Mouse (Mus musculus) heart, postnatal 25 days (tissue): ENCODE measurements around the gene Ppp1r15a. TPM values are rescaled to one million over a fixed set of nuclear protein-coding genes. Genes with fewer than 3 reads are reported as not detected.
"Not testable (repeated sequence)": the region's sequence is repeated elsewhere in the genome, so short reads cannot be mapped to it uniquely, and the experiment has no call there.

Experiments used
- DNase-seq: peaks from one replicate; pipeline ENCODE4 v3.0.0; 2022; ENCODE audit warnings: low spot score
- intact Hi-C: fragments of 180-260 bp; cut with DNase I; formaldehyde crosslinking; loops from one replicate; pipeline ENCODE4 v1.15.1; 2025
- total RNA-seq, 2 experiments: library from RNA; stranded (reverse); gene quantifications; 2 replicates each; pipeline ENCODE4 v1.2.3; 2021

Gene Ppp1r15a
- total RNA-seq, 2 experiments from 2014 or later: 22.7 to 23.9 TPM

DNA sequence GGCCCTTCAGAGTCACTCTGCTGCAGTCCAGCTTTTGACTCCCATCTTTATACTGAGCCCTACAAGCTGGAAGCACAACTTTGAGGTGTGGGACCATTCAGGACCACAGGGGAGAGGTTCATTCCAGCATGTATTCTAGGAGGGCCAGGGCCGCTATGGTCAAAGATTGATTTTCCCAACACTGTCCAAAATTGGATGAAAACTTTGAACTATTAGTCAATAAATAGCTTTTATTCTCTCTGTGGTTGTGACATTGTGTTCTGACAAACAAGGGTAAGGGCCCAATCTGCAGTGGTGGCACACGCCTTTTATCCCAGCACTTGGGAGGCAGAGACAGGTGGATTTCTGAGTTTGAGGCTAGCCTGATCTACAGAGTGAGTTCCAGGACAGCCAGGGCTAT lies 27.9 kb upstream of the Ppp1r15a start:
- intact Hi-C loops: no loop called here
- no peak for DNase-seq

DNA sequence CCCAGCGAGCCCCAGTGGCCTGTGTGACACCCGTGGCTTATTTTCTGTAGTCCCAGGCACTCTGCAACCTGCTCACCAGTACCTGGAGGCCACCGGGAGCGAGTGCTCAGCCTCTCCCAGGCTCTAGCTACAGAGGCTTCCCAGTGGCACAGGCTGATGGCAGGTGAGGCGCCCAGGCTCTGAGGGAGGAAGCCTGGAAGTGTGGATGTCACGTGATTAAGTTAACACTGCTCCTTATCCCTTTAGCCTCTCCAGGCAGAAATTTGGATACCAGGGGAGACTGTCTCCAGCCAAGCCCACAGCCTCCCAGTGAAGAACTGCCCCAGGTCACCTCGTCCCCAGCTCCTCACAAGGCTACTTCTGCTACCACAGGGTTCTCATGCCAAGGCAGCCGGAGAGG lies 27.5 kb upstream of the Ppp1r15a start:
- intact Hi-C loops: no loop called here
- no peak for DNase-seq

DNA sequence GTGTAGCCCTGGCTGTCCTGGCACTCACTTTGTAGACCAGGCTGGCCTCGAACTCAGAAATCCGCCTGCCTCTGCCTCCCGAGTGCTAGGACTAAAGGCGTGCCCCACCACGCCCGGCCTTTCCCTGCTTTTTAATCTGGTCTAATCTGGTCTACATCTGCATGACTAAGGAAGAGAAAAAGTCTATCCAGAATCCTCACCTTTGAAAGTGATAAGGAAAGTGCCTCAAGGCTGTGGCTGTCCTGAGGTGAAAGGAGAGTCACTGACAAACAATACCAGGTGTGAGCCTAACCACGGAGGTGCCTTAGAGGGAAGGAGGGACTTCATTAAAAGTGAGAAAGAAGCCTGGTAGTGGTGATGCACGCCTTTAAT lies 25.4 kb upstream of the Ppp1r15a start:
- intact Hi-C loops: no loop called here
- no peak for DNase-seq

DNA sequence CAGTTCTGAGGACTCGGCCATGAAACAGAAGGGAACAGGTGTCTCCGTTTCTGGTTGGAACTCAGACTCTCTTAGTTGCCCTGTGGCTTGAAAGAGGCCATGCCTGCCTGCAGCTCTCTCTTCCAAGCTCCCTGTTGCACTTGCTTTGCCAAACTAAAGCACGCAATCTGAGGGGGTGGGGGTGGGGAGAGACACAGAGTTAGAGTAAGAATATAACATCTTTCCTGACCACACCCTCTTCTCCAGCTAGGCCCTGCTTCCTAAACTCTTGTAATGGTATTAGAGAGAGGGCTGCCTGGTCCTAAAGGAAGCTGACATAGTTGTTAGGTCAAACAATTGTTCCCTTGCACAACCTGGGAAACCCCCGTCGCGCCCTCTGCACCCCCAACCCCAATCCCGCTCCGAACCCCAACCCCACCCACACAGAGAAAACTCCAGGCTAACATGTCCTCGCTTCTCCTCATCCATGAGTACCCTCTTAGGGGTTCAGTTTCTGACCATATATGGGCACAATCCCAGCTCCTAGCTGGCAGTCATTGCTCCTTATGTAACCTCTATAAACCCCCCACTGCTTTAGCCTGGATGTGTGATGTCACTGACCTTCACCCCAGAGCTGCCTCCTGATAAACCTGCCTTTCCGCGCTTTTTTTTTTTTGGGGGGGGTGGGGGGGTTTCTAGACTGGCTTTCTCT lies 24.9 kb upstream of the Ppp1r15a start:
- DNase-seq: no peak
- intact Hi-C loops: no loop called here

DNA sequence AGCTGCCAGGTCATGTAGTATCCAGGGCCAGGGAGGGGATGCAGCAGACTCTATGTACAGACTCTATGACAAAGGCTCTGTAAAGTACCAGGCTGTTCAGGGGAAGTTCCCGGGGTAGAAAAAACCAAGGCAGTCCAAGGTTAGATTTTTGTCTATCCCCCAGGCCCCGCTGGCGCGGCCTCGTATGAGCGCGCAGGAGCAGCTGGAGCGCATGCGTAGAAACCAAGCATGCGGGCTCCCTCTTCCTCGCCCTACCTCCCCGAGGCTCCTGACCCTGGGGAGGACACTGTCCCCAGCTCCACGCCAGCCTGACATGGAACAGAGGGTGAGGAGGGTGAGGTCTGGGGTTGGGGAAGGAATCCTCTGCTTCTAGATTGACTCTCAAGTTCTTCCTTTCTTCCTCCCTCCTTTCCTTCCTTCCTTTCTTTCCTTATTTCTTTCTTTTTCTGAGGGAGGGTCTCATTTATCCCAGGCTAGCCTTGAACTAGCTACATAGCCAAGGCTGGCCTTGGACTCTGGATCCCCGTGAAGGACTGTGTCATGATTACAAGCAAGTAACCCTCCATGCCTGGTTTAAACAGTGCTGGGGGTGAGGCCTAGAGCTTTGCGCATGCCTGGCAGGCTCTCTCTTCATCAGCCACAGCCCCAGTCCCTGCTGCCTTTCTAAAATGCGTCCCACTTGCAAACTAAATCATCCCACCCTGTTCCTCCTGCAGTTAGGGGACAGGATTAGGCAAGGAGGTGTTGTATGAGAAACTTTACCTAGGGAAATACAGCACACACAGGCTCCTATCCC lies 23.8 kb upstream of the Ppp1r15a start:
- intact Hi-C loops: no loop called here
- DNase-seq: no peak

DNA sequence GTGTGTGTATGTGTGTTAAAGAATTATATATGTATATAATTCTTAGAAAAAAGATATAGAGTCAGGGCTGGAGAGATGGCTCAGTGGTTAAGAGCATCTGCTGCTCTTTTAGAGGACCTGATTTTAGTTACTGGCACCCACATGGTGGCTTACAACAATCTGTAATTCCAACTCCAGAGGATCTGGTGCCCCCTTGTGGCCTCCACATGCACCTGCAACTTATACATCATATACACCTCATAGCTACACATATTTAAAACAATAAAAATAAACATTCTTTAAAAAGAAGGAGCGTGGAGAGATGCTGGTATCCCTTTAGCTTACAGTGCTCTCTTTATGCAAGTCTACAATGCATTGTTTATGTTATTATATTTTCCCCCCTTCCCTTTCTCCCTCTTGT lies 18.5 kb upstream of the Ppp1r15a start:
- intact Hi-C loops: no loop called here
- no peak for DNase-seq

DNA sequence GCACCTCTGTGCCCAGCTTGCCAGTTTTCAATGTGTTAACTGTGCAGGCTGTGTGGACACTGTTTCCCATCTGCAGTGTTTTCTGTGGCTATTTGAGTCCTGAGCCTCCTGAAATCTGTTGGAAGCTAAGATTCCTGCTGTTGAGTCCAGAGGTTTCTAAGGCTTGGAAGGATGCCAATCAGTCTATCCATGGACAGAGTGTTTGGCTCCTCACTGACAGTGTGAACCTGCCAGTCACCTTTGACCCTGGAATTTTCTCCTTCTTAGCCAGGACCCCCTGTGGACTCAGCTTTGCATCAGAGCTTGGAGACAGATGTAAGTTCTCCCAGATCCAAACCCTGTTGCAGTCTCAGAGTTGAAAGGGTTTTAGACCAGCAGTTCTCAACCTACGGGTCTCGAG lies 14.1 kb upstream of the Ppp1r15a start:
- no peak for DNase-seq
- intact Hi-C loops: no loop called here

DNA sequence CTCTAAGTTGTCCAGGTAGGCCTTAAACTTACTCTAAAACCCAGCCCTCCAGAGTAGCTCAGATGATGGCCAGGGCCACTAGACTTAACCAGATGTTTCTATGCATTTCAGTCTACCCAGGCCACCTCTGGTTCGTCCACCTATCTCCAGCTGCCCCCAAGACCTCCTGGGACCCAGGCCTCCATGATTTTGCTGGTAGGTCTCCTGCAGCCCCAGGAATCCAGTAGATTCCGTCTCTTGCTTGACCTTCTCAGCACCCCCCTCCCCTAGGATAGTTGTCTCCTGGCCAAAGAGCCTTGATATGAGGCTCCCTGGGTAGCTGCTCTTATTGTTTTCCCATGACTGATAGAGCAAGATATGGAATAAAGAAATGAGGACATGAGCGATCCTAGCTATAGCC lies 13.0 kb upstream of the Ppp1r15a start:
- DNase-seq: no peak
- intact Hi-C loops: no loop called here

DNA sequence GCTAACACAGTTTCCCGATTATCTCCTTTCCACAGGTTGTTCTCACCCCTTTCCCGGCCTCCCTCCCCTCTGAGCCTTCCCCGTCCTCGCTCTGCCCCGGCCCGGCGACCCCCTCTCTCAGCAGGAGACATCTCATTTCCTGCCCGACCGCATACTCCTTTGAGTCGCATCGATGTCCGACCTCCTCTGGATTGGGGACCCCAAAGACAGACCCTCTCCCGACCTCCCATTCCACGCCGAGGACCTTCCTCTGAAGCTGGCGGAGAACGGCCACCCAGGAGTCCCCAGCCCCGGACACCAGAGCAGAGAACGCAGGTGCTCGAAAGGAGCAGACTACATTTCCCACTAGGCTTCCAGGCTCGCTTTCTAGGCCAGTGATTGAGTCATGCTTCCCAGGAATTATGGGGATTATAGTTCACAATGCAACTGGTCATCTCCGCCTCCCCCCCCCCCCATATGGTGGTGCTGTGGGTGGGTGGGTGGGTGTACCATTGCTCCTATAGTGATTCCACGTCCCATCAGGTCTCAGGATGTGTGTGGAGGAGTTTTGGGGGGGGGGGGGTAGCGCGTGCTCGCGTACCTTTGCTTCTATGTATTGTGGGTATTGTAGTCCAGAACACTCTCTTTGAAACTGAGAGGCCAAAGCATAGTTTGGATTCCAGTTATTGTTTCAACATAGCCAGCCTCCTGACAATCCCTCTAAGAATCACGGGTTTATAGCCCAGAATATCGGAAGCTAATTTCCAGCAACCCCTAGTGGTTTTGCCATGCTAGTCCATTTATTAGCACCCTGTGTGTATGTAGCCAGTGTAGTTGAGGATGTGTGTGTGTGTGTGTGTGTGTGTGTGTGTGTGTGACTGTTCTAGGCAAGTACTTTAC lies 12.3 kb upstream of the Ppp1r15a start:
- no peak for DNase-seq

DNA sequence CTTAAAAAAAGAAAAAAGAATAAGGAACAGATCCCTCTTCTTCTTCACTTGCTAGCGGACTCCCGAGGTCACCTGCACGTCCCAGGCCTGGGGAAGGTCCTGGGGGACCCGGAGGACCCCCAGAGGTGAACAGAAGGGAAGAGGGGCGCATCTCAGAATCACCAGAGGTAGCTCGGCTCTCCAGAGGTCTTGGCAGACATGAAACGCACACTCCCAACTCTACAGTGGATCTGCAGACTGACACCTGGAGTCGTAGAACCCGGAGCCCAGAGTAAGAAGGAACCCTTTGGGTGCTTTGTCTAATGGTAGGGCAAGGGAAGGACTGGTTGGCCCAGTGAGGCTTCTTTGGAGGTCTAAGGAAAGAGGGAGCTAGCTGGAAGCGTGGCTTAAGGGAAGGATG lies 11.5 kb upstream of the Ppp1r15a start:
- intact Hi-C loops: no loop called here
- no peak for DNase-seq

More for the DNA sequence above, 12.3 kb upstream of the Ppp1r15a start:
- intact Hi-C loops: no loop called here

DNA sequence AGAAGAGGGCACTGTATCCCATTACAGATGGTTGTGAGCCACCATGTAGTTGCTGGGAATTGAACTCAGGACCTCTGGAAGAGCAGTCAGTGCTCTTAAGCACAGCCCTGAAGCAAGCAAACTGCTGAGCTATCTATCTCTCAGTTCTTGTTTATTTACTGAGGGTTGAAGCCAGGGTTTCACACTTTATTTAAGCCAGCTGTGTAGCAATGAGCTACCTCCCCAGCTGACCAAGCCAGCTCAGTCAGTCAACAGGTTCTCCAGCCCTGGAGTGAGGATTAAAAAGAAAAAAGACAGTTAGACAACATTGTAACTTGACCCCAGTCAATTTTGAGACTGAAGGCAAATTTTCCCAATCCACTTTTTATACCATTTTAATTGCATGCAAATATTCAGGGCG lies 9.6 kb upstream of the Ppp1r15a start:
- DNase-seq: no peak

DNA sequence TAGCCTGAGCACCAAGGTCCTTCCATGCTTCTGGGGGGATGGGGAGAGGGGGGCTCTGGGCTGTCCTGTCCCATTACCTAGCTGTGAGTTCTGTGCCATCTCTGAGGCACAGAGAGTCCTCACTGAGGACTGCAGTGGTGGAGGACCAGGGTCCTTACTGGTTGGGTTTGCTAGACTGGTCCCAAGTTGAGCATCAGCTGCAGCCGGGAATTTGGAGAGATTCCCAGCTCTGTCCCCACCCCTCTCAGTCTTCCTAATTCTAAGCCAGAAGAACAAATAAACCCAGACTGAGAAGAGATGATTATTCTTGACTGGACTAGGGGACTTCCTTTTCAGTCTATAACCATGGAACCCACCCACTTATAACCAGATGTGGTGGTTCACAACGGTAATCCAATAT lies 4.6 kb upstream of the Ppp1r15a start:
- no peak for DNase-seq
- intact Hi-C loops: no loop called here

More for the DNA sequence above, 9.6 kb upstream of the Ppp1r15a start:
- intact Hi-C loops: no loop called here

DNA sequence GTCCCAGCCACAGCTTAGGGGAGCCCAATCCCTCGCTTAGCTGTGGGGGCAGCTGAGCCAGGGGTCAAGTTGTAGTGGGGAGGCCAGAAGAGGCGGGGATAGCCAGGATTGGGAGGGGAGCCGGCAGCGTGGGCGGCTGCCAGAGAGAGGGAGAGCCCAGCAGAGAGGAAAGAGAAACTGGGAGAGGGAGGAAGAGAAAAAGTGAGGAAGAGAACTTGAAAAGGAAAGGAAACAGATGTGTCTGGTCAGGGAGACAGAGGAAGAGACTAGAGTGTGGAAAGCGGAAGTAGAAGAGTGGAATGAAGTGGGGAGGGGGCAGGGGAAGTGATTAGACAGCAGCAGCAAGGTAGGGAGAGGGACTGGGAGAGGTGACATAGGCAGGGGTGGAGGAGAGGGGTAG lies 3.4 kb upstream of the Ppp1r15a start:
- intact Hi-C loops: no loop called here
- DNase-seq: peak; percentile 24

DNA sequence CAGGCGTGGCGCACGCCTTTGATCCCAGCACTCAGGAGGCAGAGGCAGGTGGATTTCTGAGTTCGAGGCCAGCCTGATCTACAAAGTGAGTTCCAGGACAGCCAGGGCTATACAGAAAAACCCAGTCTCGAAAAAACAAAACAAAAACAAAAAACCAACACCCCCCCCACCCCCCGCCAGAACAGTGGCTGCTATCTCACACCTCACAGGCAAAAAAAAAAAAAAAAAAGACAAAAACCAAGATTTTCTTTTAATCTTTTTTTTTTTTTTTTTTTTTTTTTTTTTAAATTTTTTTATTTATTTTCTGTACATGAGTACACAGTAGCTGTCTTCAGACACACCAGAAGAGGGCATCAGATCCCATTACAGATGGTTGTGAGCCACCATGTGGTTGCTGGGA lies 1.1 kb upstream of the Ppp1r15a start:
- DNase-seq, intact Hi-C loops: not testable (repeated sequence)

DNA sequence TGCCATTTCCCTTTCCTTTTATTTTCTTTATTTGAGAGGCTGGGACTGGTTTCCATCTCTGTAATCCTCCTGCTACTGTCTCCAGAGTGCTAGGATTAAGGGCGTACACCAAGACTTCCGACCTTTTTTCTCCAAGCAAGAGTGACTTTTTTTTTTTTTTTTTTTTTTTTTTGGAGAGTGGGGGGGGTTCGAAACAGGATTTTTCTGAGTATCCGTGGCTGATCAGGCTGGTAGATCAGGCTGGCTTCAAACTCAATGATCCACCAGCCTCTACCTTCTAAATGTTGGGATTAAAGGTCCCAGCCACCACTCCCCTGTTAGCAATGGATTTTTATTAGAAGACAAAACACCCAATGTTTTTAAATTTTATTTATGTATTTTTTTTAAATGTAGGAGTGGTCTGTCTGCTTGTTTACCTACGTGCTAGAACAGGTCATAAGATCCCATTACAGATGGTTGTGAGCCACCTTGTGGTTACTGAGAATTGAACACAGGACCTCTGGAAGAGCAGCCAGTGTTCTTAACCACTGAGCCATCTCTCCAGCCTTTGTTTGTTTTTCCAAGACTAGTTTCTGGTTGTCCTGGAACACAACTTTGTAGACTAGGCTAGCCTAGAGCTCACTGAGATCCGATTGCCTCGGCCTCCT lies 529 bp upstream of the Ppp1r15a start:
- no peak for DNase-seq
- intact Hi-C loops: no loop called here

DNA sequence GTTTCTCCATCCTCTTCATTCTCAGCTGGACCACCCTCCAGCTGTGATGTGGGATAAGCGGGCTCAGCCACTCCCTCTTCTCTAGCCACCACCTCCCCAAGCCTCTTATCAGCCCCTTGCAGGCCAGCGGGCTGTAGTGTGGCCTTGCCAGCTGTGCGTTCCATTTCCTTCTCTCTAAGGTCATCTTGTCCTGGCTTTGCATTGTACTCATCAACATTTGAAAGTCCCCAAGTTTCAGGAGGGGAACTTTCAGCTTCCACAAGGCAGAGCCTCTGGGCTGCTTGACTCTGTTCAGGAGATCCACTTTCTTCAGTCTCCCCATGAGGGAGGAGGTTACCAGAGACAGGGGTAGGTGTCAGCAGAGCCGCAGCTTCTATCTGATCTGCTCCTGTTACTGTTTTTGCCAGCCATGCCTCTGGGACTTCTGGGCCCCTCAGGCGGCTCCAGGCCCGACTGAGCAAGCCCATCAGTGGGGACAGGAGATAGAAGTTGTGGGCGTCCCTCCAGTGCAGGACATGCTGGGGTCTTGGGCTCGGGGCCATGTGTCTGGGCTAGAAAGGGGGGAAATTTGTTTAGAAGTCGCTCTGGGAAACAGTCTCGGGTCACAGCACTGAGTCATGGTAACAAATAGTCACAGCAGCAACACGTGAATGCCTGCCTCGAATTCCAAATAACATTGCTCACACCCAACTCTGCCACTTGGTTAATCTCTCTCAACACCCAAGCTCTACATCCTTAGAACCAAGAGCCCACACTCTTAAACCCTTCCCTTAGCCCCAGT lies 1.0 kb downstream of the Ppp1r15a start:
- peak; percentile 48 for DNase-seq
- intact Hi-C loops: no loop called here

DNA sequence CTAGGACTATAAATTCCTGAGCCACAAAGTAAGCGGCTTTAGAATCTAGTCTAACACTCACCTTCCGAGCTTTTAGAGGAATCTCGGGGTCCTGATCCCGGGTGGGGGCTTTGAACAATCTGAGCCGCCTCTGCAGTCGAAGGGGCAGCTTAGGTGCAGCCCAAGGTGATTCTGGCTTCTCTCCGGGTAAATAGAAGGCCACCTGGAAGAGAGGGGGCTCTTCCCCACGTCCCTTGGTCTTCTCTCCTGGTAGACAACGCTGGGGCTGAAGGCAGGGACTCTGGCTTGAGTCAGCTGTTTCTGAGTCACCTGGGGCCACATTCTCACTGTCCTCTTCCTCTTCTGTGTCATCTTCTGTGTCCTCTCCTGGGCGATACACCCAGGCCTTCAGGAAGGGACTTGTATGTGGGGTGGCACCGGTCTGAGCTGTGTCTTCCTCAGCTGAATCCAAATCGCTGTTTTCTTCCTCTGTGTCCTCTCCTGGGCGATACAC lies 2.3 kb downstream of the Ppp1r15a start:
- intact Hi-C loops: loop anchor here (2.0 kb wide), 1 partner anchor 47 kb away; no protein-coding TSS in a partner anchor
- no peak for DNase-seq

DNA sequence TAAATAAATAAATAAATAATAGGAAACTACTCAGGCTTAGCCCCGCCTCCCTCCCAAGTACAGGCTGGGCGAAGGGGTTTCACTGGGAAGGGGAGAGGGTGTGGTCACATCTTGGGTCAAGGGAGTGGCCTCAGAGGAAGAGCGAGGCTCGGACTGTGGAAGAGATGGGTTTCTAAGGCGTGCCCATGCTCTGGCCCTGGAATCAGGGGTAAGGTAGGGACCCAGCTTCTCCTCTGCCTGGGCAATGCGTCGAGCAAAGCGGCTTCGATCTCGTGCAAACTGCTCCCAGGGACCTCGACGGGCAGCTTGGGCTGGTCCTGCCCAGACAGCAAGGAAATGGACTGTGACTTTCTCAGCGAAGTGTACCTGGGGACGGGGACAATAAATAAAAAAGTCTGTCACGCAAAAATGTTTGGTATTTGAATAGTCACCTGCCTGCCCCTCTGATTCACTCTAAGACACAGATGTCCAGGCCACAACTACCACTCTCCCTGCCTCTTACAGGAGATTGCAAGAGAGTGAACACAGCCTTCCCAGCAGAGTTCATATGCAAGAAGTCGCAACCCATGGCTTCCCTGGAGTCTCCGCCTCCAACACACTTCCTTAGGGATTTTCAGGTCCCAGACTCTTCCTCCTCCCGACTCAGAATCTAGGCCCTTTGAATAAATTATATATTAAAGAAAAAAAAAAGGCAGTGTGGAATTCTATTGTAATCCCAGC lies 3.0 kb downstream of the Ppp1r15a start:
- no peak for DNase-seq
- intact Hi-C loops: loop anchor here (2.0 kb wide), 1 partner anchor 46 kb away; no protein-coding TSS in a partner anchor
